Mouse (Mus musculus) heart, embryonic 12.5 days (tissue): Measurements from ENCODE around the gene Sike1. TPM values are rescaled to one million over a fixed set of nuclear protein-coding genes. Genes with fewer than 3 reads are reported as not detected.

Experiments used
- ATAC-seq: fragments of 200-750 bp; cut with Nextera tagmentation; 2 replicates; pipeline ENCODE4 v1.8.0; 2017; ENCODE audit warnings: moderate TSS enrichment, moderate library complexity; ENCODE audit not compliant: insufficient number of reproducible peaks, low FRiP score
- H3K27ac ChIP-seq: fragments of 300-500 bp; sonication (generic); 2 replicates; pipeline ENCODE4 v1.5.1; 2016; ENCODE audit warnings: mild to moderate bottlenecking, moderate library complexity; ENCODE audit not compliant: poor library complexity, severe bottlenecking
- H3K27me3 ChIP-seq: fragments of 300-500 bp; sonication (generic); replicated peaks from 2 replicates; pipeline ENCODE4 v1.6.1; 2016; ENCODE audit warnings: mild to moderate bottlenecking, moderate library complexity
- H3K36me3 ChIP-seq: fragments of 300-500 bp; sonication (generic); 2 replicates; pipeline ENCODE4 v1.6.1; 2016; ENCODE audit warnings: mild to moderate bottlenecking, moderate library complexity
- H3K4me1 ChIP-seq: fragments of 300-500 bp; sonication (generic); replicated peaks from 2 replicates; pipeline ENCODE4 v1.6.1; 2016; ENCODE audit warnings: mild to moderate bottlenecking
- H3K4me2 ChIP-seq: fragments of 300-500 bp; sonication (generic); 2 replicates; pipeline ENCODE4 v1.6.1; 2016; ENCODE audit warnings: mild to moderate bottlenecking, moderate library complexity
- H3K4me3 ChIP-seq: fragments of 300-500 bp; sonication (generic); 2 replicates; pipeline ENCODE4 v1.5.1; 2016; ENCODE audit warnings: mild to moderate bottlenecking
- H3K9ac ChIP-seq: fragments of 300-500 bp; sonication (generic); 2 replicates; pipeline ENCODE4 v1.6.1; 2016; ENCODE audit warnings: mild to moderate bottlenecking, moderate library complexity
- H3K9me3 ChIP-seq: fragments of 300-500 bp; sonication (generic); replicated peaks from 2 replicates; pipeline ENCODE4 v1.6.1; 2016; ENCODE audit warnings: mild to moderate bottlenecking, moderate library complexity
- WGBS: fragments of 180-500 bp; shearing (Covaris S2); methylation state at CpG from one replicate; pipeline ENCODE4 v1.1.7; 2016; 5-methylcytosine and 5-hydroxymethylcytosine counted together
- polyA plus RNA-seq: library from polyadenylated mRNA; unstranded; fragments of >200 nt; fragmentation: Nextera tagmentation; extraction: Ambion mirVana; gene quantifications from 2 replicates; pipeline ENCODE4 v1.2.1, GENCODE M21; 2016

The Sike1 gene
- polyA plus RNA-seq, 1 experiment from 2014 or later: 92.4 TPM

DNA sequence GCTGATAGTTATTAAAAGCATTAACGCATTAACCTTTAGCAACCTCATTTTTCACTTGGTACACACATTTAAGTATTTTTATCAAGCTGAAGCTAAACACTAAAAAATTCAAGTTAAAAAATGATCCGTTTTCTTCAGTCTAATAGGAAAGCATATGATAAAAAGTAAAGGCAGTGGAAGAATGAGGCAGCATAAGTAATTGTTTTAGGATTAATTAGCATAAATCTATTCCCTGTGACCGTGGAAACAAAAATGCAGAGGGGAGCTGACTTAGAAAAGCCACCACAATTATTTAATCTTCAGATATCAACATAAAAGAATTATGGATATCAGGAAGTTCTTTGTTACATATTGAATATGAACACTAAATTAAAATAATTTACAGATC lies 15.2 kb upstream of the Sike1 start:
- H3K4me2 ChIP-seq: 0 out of 2 replicates have a peak overlapping the region, but pooled peaks have one; percentile 9
- ATAC-seq: no peak
- 48% methylated on average over 3 of the region's 3 CpGs for WGBS
- H3K4me3 ChIP-seq: no peak overlapping the region
- no peaks in the 10 kb centered on the region for H3K27me3 ChIP-seq
- no peak overlapping the region for H3K27ac ChIP-seq
- no peaks in the 10 kb centered on the region for H3K9me3 ChIP-seq
- H3K4me1 ChIP-seq: no peaks in the 10 kb centered on the region; the same call in 1 of the 2 replicates
- H3K9ac ChIP-seq: no peak overlapping the region
- no peaks in the 10 kb centered on the region for H3K36me3 ChIP-seq

DNA sequence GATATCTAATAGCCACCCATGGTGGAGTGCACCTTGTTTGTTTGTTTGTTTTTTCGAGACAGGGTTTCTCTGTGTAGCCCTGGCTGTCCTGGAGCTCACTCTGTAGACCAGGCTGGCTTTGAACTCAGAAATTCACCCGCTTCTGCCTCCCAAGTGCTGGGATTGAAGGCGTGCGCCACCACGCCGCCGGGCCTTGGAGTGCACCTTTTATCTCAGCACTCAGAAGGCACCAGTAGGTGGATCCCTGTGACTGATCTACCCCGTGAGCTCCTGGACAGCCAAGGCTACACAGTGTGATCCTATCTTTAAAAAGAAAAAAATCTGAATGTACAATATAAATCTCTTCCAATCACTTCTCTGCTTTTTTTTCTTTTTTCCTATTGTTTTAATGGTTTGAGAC lies 4.5 kb upstream of the Sike1 start:
- no peaks in the 10 kb centered on the region for H3K36me3 ChIP-seq
- 64% methylated on average over 8 of the region's 8 CpGs for whole genome bisulfite sequencing
- H3K9ac ChIP-seq: no peak overlapping the region
- H3K27ac ChIP-seq: no peak overlapping the region
- H3K4me1 ChIP-seq: peaks cover 7% of the 10 kb centered on the region; the same call in 1 of the 2 replicates
- H3K4me3 ChIP-seq: no peak overlapping the region
- ATAC-seq: no peak
- H3K9me3 ChIP-seq: no peaks in the 10 kb centered on the region
- H3K4me2 ChIP-seq: no peak overlapping the region
- H3K27me3 ChIP-seq: no peaks in the 10 kb centered on the region

DNA sequence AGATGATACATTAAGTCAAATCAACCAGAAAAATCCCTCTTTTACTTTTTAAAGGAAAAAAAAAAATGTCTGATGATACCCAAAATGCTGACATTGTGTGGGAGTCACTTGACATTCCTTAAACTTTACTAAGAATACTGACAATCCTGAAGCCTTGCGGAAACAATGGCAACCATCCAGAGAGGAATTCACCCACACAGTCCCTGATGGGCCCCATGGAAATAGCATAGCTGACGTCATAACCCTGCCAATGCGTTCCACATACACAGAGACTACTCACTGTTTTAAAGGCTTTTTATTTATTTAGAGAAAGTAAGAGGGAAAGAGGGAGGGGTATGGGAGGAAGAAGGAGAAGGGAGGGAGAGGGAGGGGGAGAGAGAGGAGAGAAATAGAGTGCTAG lies 2.6 kb upstream of the Sike1 start:
- Histone ChIP-seq H3K9me3 (no peaks in the 10 kb centered on the region), H3K4me1 (peaks cover 11% of the 10 kb centered on the region), H3K4me2 (no peak overlapping the region), H3K27me3 (no peaks in the 10 kb centered on the region), H3K27ac (no peak overlapping the region), H3K36me3 (no peaks in the 10 kb centered on the region), H3K4me3 (no peak overlapping the region), H3K9ac (no peak overlapping the region)
- ATAC-seq: no peak
- 28% methylated on average over 3 of the region's 3 CpGs for WGBS

DNA sequence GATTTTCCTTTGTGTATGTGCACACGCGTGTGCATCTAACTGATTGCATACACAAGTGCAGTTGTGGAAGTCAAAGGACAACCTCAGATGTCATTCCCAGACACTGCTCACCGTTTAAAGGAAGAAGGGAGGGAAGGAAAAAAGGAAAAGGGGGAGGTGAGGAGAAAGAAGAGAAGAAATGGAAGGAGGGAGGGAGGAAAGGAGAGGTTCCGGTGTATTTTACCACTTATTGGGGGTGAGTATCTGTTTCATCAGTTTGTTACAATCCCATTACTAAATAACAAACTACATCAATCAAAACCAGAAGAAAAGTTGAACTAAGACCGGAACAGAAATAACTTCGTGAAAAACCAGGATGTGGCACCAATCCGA lies 289 bp upstream of the Sike1 start:
- no peak for ATAC-seq
- no peaks in the 10 kb centered on the region for H3K27me3 ChIP-seq
- peak overlapping the region; percentile 91; the same call in 1 of the 2 replicates for H3K27ac ChIP-seq
- peaks cover 11% of the 10 kb centered on the region for H3K4me1 ChIP-seq
- peak overlapping the region; percentile 70 for H3K4me3 ChIP-seq
- H3K4me2 ChIP-seq: peak overlapping the region; percentile 65
- H3K9me3 ChIP-seq: no peaks in the 10 kb centered on the region
- H3K9ac ChIP-seq: peak overlapping the region; percentile 83; the same call in 1 of the 2 replicates
- 51% methylated on average over 7 of the region's 7 CpGs for WGBS
- H3K36me3 ChIP-seq: peaks cover 23% of the 10 kb centered on the region

DNA sequence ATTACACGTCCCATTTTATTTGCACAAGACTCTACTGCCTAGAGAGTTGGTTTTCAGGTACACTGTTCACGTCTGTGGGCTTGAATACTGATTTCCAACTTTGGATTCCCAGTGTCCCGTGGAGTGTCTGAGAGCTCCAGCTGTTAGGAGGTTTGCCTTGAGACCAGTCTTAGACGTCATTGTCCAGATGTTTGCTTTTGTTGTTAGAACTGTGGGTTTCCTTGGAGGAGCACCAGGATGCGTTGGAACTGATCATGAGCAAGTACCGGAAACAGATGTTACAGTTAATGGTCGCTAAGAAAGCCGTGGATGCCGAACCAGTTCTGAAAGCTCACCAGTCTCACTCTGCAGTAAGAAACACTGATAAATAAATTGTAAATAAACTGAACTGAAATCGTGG lies 1.5 kb downstream of the Sike1 start:
- whole genome bisulfite sequencing: 78% methylated on average over 10 of the region's 10 CpGs
- H3K27me3 ChIP-seq: no peaks in the 10 kb centered on the region
- no peak overlapping the region for H3K27ac ChIP-seq
- peaks cover 39% of the 10 kb centered on the region for H3K36me3 ChIP-seq
- H3K4me1 ChIP-seq: peaks cover 11% of the 10 kb centered on the region
- no peaks in the 10 kb centered on the region for H3K9me3 ChIP-seq
- no peak overlapping the region for H3K4me3 ChIP-seq
- no peak for ATAC-seq
- no peak overlapping the region for H3K4me2 ChIP-seq
- H3K9ac ChIP-seq: no peak overlapping the region

DNA sequence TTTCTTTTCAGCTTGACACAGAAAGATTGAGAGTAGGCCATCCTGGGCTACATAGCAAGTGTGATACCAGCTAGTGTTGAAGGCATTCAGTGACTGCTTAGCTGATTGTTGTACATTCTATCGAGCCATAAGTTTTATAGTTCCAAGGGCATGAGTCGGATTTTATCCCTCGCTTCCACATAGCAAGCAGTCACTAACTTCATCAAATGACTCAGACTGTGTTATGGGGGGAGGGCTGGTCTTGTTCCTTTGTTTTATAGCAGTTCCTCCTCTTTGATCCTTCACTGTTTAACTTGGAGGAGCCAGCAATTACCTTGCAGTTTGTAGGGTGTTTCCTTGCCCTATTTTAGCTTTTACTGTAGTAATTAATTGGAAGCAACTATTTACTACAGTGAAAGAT lies 2.1 kb downstream of the Sike1 start:
- Histone ChIP-seq H3K4me1 (peaks cover 11% of the 10 kb centered on the region), H3K4me2 (no peak overlapping the region), H3K4me3 (no peak overlapping the region), H3K9ac (no peak overlapping the region), H3K36me3 (peaks cover 44% of the 10 kb centered on the region), H3K27ac (no peak overlapping the region), H3K27me3 (no peaks in the 10 kb centered on the region), H3K9me3 (no peaks in the 10 kb centered on the region)
- WGBS: 81% methylated on average over 3 of the region's 3 CpGs
- no peak for ATAC-seq

DNA sequence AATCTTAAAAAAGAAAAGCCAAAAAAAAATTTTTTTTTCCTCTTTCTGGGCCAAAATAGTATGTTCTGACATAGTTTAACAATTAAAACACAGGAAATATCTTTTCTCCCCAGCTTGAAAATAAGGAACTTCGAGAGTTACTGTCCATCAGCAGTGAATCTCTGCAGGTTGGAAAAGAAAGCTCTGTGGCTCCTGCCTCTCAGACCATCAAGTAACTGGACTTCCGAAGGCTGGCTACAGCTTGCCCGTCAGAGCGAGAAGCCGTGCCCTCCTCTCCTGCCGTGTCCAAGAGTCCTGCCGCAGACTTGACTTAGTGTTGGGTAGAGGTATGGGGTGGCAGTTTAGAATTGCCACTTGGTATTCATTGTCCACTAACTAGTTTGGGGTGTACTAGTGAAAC lies 6.1 kb downstream of the Sike1 start:
- H3K4me1 ChIP-seq: peaks cover 1% of the 10 kb centered on the region
- no peaks in the 10 kb centered on the region for H3K27me3 ChIP-seq
- no peak for ATAC-seq
- no peak overlapping the region for H3K27ac ChIP-seq
- no peak overlapping the region for H3K4me2 ChIP-seq
- H3K9ac ChIP-seq: no peak overlapping the region
- H3K9me3 ChIP-seq: no peaks in the 10 kb centered on the region
- H3K4me3 ChIP-seq: no peak overlapping the region
- 89% methylated on average over 7 of the region's 7 CpGs for WGBS
- H3K36me3 ChIP-seq: peaks cover 70% of the 10 kb centered on the region

DNA sequence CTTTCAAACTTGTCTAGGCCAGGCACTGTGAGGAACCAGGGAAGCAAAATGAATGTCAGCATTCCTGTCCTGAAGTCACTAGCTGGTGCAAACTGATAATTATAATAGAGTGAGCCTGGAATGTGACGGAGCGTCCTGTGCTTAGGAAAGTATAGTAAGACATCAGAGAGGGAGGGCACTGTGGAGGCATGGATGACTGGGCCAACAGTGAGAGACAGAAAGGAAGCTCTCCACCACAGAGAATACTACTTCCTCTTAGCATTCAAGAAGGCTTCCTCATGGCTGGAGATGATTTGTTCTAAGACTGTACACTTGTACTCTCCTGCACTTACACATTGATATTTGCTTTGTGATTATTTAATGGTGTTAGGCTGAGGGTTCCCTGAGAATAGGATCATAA lies 21.8 kb downstream of the Sike1 start:
- no peaks in the 10 kb centered on the region for H3K36me3 ChIP-seq
- H3K27ac ChIP-seq: no peak overlapping the region
- H3K4me2 ChIP-seq: no peak overlapping the region
- H3K27me3 ChIP-seq: no peaks in the 10 kb centered on the region
- H3K4me3 ChIP-seq: no peak overlapping the region
- no peak overlapping the region for H3K9ac ChIP-seq
- WGBS: 36% methylated on average over 2 of the region's 2 CpGs
- no peaks in the 10 kb centered on the region for H3K9me3 ChIP-seq
- ATAC-seq: no peak
- H3K4me1 ChIP-seq: peaks cover 15% of the 10 kb centered on the region

DNA sequence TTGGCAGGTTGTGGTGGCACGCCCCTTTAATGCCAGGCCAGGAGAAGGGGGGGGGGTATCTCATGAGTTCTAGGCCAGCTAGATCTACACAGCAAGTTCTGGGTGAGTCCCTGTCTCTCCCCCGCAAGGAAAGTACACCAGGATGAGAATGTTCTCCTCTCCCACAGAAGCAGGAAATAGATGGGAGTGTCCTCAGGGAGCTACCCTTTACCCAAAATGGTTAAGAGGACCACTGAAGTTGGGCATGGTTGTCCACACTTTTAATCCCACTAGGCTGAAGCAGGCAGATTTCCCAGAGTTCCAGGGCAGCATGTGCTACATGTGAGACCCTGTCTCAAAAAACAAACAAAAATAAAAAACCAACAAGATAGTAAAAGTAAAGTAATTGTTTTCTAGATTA lies 24.0 kb downstream of the Sike1 start:
- 73% methylated on average over 2 of the region's 2 CpGs for WGBS
- Histone ChIP-seq H3K27ac (peak overlapping the region; percentile 90; the same call in 1 of the 2 replicates), H3K27me3 (no peaks in the 10 kb centered on the region), H3K36me3 (no peaks in the 10 kb centered on the region), H3K4me2 (no peak overlapping the region; the same call in 1 of the 2 replicates), H3K9ac (no peak overlapping the region), H3K4me3 (no peak overlapping the region), H3K4me1 (peaks cover 18% of the 10 kb centered on the region), H3K9me3 (no peaks in the 10 kb centered on the region)
- ATAC-seq: no peak

DNA sequence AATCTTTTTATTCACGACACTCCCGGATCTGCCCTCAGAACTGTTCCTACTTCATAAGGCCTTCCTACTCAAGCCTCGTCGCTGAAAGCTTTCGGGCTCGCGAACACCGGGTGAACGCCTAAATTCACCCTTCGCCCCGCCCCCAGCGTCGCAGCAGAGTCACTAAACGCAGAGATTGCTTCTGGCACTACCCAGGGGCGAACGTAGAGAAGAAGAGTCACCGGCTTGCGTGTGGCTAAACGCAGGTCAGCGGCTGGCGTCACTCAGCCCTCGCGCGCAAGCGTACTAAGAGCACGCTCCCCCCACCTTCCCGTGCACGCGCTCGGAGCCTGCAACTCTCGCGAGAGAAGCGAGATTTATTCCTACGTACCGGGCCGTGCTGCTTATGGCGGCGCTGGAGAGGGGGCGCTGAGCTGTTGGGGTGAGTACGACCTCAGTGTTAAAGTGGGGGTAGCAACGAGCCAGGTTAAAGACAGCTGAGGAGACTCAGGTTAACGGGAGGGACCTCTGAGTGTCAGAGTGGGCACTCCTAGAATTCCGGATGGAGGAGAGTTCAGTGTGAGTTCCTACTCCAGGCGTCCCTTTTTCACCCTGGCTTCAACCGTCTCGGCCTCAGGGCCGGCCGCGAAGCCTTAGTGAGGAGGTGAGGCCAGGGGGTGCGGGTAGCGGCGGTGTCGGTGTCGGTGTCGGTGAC lies 24.9 kb downstream of the Sike1 start, which contains the start of gene Csde1:
Gene Csde1, plus strand, starts transcription at position 178 of the 694 bp plus-strand sequence.
- H3K4me2 ChIP-seq: peak within 1 kb of the TSS; percentile 77
- no peaks in the 10 kb centered on the region for H3K27me3 ChIP-seq
- peaks cover 18% of the 10 kb centered on the region for H3K4me1 ChIP-seq
- no peaks in the 10 kb centered on the region for H3K9me3 ChIP-seq
- WGBS: under 1% methylated on average over 55 of the region's 55 CpGs
- peak within 1 kb of the TSS; percentile 90 for H3K27ac ChIP-seq
- peak within 1 kb of the TSS; percentile 86 for H3K4me3 ChIP-seq
- H3K36me3 ChIP-seq: no peaks in the 10 kb centered on the region
- ATAC-seq: peak; percentile 94
- H3K9ac ChIP-seq: peak within 1 kb of the TSS; percentile 97

DNA sequence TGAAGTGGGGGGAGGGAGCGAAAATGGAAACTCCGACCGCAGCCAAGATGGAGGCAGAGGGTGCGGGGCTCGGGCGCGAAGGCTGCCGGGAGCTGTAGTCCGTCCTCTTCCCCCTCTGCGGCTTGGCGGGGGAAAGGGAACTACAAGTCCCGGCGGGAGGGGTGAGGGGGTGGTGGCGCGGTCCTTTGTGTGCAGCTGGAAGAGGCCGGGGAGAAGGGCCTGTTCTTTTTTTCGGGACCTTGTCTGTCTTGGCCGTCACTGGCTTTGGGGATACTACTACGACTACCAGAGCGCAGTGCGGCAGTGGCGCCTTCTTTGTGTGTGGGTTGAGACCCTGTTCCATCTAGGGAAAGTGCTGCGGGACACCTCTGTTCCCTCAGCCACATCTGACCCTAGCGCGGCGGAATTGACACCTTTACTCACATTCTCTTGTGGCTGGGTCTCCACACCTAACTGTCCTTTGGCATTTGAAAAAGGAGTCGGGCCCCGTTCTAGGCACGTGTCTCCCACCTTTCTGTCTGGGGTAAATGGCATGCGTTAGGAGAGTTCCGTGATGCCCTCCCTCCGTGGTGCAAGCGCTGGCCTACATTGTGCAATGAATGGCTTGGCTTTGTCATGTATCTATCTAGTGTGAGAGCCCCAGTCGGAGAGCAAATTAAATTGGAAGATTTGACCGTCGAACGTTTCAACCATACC lies 25.6 kb downstream of the Sike1 start:
- Histone ChIP-seq H3K36me3 (no peaks in the 10 kb centered on the region), H3K27me3 (no peaks in the 10 kb centered on the region), H3K4me1 (peaks cover 16% of the 10 kb centered on the region), H3K9ac (peak overlapping the region; percentile 97), H3K9me3 (no peaks in the 10 kb centered on the region), H3K27ac (peak overlapping the region; percentile 90), H3K4me3 (peak overlapping the region; percentile 86), H3K4me2 (peak overlapping the region; percentile 77)
- WGBS: under 1% methylated on average over 33 of the region's 37 CpGs
- peak; percentile 94 for ATAC-seq
